Mouse (Mus musculus) forebrain, embryonic 12.5 days (tissue): ENCODE data around the gene Eepd1. TPM values are rescaled to one million over a fixed set of nuclear protein-coding genes. Genes with fewer than 3 reads are reported as not detected.

ENCODE experiments used
- ATAC-seq: fragments of 200-750 bp; cut with Nextera tagmentation; 2 replicates; pipeline ENCODE4 v1.8.0; 2017; ENCODE audit warnings: moderate TSS enrichment; ENCODE audit not compliant: low FRiP score
- H3K27ac ChIP-seq: fragments of 300-500 bp; sonication (generic); 2 replicates; pipeline ENCODE4 v1.5.1; 2016; ENCODE audit warnings: mild to moderate bottlenecking
- H3K27me3 ChIP-seq: fragments of 300-500 bp; sonication (generic); 2 replicates; pipeline ENCODE4 v1.6.1; 2016; ENCODE audit warnings: mild to moderate bottlenecking
- H3K36me3 ChIP-seq: fragments of 300-500 bp; sonication (generic); replicated peaks from 2 replicates; pipeline ENCODE4 v1.6.1; 2016; ENCODE audit warnings: mild to moderate bottlenecking
- H3K4me1 ChIP-seq: fragments of 300-500 bp; sonication (generic); 2 replicates; pipeline ENCODE4 v1.6.1; 2016
- H3K4me2 ChIP-seq: fragments of 300-500 bp; sonication (generic); 2 replicates; pipeline ENCODE4 v1.6.1; 2016; ENCODE audit warnings: mild to moderate bottlenecking, moderate library complexity
- H3K4me3 ChIP-seq: fragments of 300-500 bp; sonication (generic); replicated peaks from 2 replicates; pipeline ENCODE4 v1.5.1; 2016; ENCODE audit warnings: mild to moderate bottlenecking
- H3K9ac ChIP-seq: fragments of 300-500 bp; sonication (generic); 2 replicates; pipeline ENCODE4 v1.6.1; 2016; ENCODE audit warnings: mild to moderate bottlenecking
- H3K9me3 ChIP-seq: fragments of 300-500 bp; sonication (generic); 2 replicates; pipeline ENCODE4 v1.6.1; 2016
- WGBS: fragments of 180-500 bp; shearing (Covaris S2); methylation state at CpG from one replicate; pipeline ENCODE4 v1.1.7; 2016; 5-methylcytosine and 5-hydroxymethylcytosine counted together
- polyA plus RNA-seq: library from polyadenylated mRNA; unstranded; fragments of >200 nt; fragmentation: Nextera tagmentation; extraction: Ambion mirVana; gene quantifications from 2 replicates; pipeline ENCODE4 v1.2.1, GENCODE M21; 2016

Gene Eepd1
- polyA plus RNA-seq, 1 experiment from 2014 or later: 7.9 TPM

GRCm38 (mm10) chr9:25519193-25519592, 37.8 kb downstream of the Eepd1 start:
- no peaks in the 10 kb centered on the region for H3K36me3 ChIP-seq
- WGBS: 65% methylated on average over 6 of the region's 6 CpGs
- H3K27me3 ChIP-seq: no peaks in the 10 kb centered on the region
- no peak overlapping the region for H3K27ac ChIP-seq
- H3K4me1 ChIP-seq: peaks cover 7% of the 10 kb centered on the region; the same call in 1 of the 2 replicates
- no peak for ATAC-seq
- H3K4me3 ChIP-seq: no peak overlapping the region
- H3K9ac ChIP-seq: no peak overlapping the region
- no peak overlapping the region for H3K4me2 ChIP-seq
- H3K9me3 ChIP-seq: no peaks in the 10 kb centered on the region

GRCm38 (mm10) chr9:25520826-25521225, 39.5 kb downstream of the Eepd1 start:
- Histone ChIP-seq H3K9me3 (no peaks in the 10 kb centered on the region), H3K4me3 (no peak overlapping the region), H3K27ac (no peak overlapping the region), H3K4me1 (peaks cover 7% of the 10 kb centered on the region; the same call in 1 of the 2 replicates), H3K9ac (no peak overlapping the region), H3K4me2 (no peak overlapping the region), H3K27me3 (no peaks in the 10 kb centered on the region), H3K36me3 (no peaks in the 10 kb centered on the region)
- 95% methylated on average over 7 of the region's 7 CpGs for WGBS
- no peak for ATAC-seq

GRCm38 (mm10) chr9:25521825-25522224, 40.5 kb downstream of the Eepd1 start:
- Histone ChIP-seq H3K36me3 (no peaks in the 10 kb centered on the region), H3K4me3 (no peak overlapping the region), H3K27ac (no peak overlapping the region), H3K4me2 (no peak overlapping the region), H3K9ac (no peak overlapping the region), H3K27me3 (no peaks in the 10 kb centered on the region), H3K9me3 (no peaks in the 10 kb centered on the region), H3K4me1 (peaks cover 7% of the 10 kb centered on the region)
- ATAC-seq: no peak
- 87% methylated on average over 2 of the region's 2 CpGs for WGBS

- Histone ChIP-seq H3K4me3 (no peak overlapping the region), H3K4me1 (peaks cover 5% of the 10 kb centered on the region; the same call in 1 of the 2 replicates), H3K27me3 (no peaks in the 10 kb centered on the region), H3K4me2 (no peak overlapping the region), H3K36me3 (no peaks in the 10 kb centered on the region), H3K9me3 (no peaks in the 10 kb centered on the region), H3K9ac (no peak overlapping the region), H3K27ac (no peak overlapping the region)
- WGBS: 43% methylated on average over 1 of the region's 1 CpGs
- no peak for ATAC-seq
Observed at GRCm38 (mm10) chr9:25526516-25526915, 45.2 kb downstream of the Eepd1 start.

- no peak overlapping the region for H3K9ac ChIP-seq
- H3K4me3 ChIP-seq: no peak overlapping the region
- H3K9me3 ChIP-seq: no peaks in the 10 kb centered on the region
- ATAC-seq: no peak
- H3K4me2 ChIP-seq: no peak overlapping the region
- no peaks in the 10 kb centered on the region for H3K27me3 ChIP-seq
- H3K36me3 ChIP-seq: no peaks in the 10 kb centered on the region
- H3K4me1 ChIP-seq: peaks cover 5% of the 10 kb centered on the region; the same call in 1 of the 2 replicates
- no peak overlapping the region; the same call in 1 of the 2 replicates for H3K27ac ChIP-seq
Observed at GRCm38 (mm10) chr9:25526927-25527337, 45.6 kb downstream of the Eepd1 start.

- no peak overlapping the region for H3K4me2 ChIP-seq
- no peak overlapping the region; the same call in 1 of the 2 replicates for H3K27ac ChIP-seq
- no peaks in the 10 kb centered on the region for H3K9me3 ChIP-seq
- no peak overlapping the region for H3K9ac ChIP-seq
- H3K4me3 ChIP-seq: no peak overlapping the region
- H3K4me1 ChIP-seq: peaks cover 5% of the 10 kb centered on the region; the same call in 1 of the 2 replicates
- ATAC-seq: 0 out of 2 replicates have a peak, but pooled peaks have one; percentile 27
- WGBS: 68% methylated on average over 7 of the region's 7 CpGs
- H3K36me3 ChIP-seq: no peaks in the 10 kb centered on the region
- no peaks in the 10 kb centered on the region for H3K27me3 ChIP-seq
Observed at GRCm38 (mm10) chr9:25527359-25528038, 46.2 kb downstream of the Eepd1 start.

- no peak for ATAC-seq
Observed at GRCm38 (mm10) chr9:25531627-25532026, 50.3 kb downstream of the Eepd1 start.

GRCm38 (mm10) chr9:25532105-25532504, 50.8 kb downstream of the Eepd1 start:
- 60% methylated on average over 3 of the region's 3 CpGs for WGBS
- Histone ChIP-seq H3K4me3 (no peak overlapping the region), H3K9ac (no peak overlapping the region), H3K9me3 (no peaks in the 10 kb centered on the region), H3K27me3 (no peaks in the 10 kb centered on the region), H3K4me1 (0 out of 2 replicates have a peak, but pooled peaks cover 4% of the 10 kb centered on the region), H3K27ac (no peak overlapping the region), H3K4me2 (no peak overlapping the region), H3K36me3 (no peaks in the 10 kb centered on the region)
- no peak for ATAC-seq

More at GRCm38 (mm10) chr9:25531627-25532026, 50.3 kb downstream of the Eepd1 start:
- H3K4me3 ChIP-seq: no peak overlapping the region
- WGBS: 32% methylated on average over 1 of the region's 1 CpGs
- H3K9me3 ChIP-seq: no peaks in the 10 kb centered on the region
- H3K4me1 ChIP-seq: peaks cover 5% of the 10 kb centered on the region; the same call in 1 of the 2 replicates
- no peak overlapping the region for H3K27ac ChIP-seq
- H3K9ac ChIP-seq: no peak overlapping the region
- no peak overlapping the region for H3K4me2 ChIP-seq
- H3K36me3 ChIP-seq: no peaks in the 10 kb centered on the region
- H3K27me3 ChIP-seq: no peaks in the 10 kb centered on the region

- Histone ChIP-seq H3K4me3 (no peak overlapping the region), H3K27me3 (no peaks in the 10 kb centered on the region), H3K4me2 (no peak overlapping the region), H3K9ac (no peak overlapping the region), H3K9me3 (no peaks in the 10 kb centered on the region), H3K27ac (no peak overlapping the region), H3K4me1 (no peaks in the 10 kb centered on the region), H3K36me3 (no peaks in the 10 kb centered on the region)
- 81% methylated on average over 3 of the region's 3 CpGs for WGBS
- ATAC-seq: no peak
Observed at GRCm38 (mm10) chr9:25535487-25535886, 54.1 kb downstream of the Eepd1 start.

GRCm38 (mm10) chr9:25539461-25539860, 58.1 kb downstream of the Eepd1 start:
- Histone ChIP-seq H3K4me1 (no peaks in the 10 kb centered on the region), H3K9me3 (no peaks in the 10 kb centered on the region), H3K36me3 (no peaks in the 10 kb centered on the region), H3K9ac (no peak overlapping the region), H3K4me3 (no peak overlapping the region), H3K4me2 (no peak overlapping the region), H3K27ac (no peak overlapping the region), H3K27me3 (no peaks in the 10 kb centered on the region)
- ATAC-seq: no peak
- 89% methylated on average over 2 of the region's 2 CpGs for WGBS

GRCm38 (mm10) chr9:25541355-25541754, 60.0 kb downstream of the Eepd1 start:
- Histone ChIP-seq H3K9ac (no peak overlapping the region), H3K4me1 (no peaks in the 10 kb centered on the region), H3K27me3 (no peaks in the 10 kb centered on the region), H3K9me3 (no peaks in the 10 kb centered on the region), H3K27ac (no peak overlapping the region), H3K4me3 (no peak overlapping the region), H3K4me2 (no peak overlapping the region), H3K36me3 (no peaks in the 10 kb centered on the region)
- 84% methylated on average over 4 of the region's 4 CpGs for WGBS
- no peak for ATAC-seq

GRCm38 (mm10) chr9:25545212-25545611, 63.9 kb downstream of the Eepd1 start:
- no peak for ATAC-seq
- H3K4me3 ChIP-seq: no peak overlapping the region
- H3K9me3 ChIP-seq: no peaks in the 10 kb centered on the region
- 84% methylated on average over 2 of the region's 2 CpGs for WGBS
- no peaks in the 10 kb centered on the region for H3K36me3 ChIP-seq
- peaks cover 2% of the 10 kb centered on the region; the same call in 1 of the 2 replicates for H3K4me1 ChIP-seq
- no peak overlapping the region for H3K27ac ChIP-seq
- no peak overlapping the region for H3K9ac ChIP-seq
- H3K4me2 ChIP-seq: no peak overlapping the region
- H3K27me3 ChIP-seq: no peaks in the 10 kb centered on the region
